Mouse (Mus musculus): ENCODE results near the gene Pym1. TPM values are rescaled to one million over a fixed set of nuclear protein-coding genes. Genes with fewer than 3 reads are reported as not detected.
A peak's percentile ranks its signal among the peaks of the same experiment; 100 is the strongest.

Gene Pym1
- polyA plus RNA-seq, 1 experiment = 31.7 TPM

DNA sequence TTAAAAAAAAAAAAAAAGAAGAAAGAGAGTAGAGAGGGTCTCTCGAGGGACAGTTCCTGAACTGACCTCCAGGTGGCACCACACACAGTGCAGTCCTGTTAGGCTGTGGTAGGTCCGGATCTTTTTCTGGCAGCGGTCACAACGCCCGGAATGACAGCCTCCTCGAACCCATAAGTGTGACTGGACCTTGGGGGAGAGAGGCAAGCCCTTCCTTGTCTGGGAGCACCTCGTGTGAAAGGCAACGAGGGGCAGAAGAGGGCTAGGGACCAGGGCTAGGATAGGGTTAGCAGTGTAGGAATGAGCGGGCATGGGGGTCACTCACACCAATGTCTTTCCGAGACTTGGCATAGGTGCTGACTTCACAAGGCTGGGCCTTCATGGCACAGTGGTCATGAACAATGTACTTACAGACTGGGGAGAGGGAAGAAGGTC, 16.7 kb upstream of the Pym1 start:
- Histone ChIP-seq H3K4me3 (ENCODE audit: extremely low read depth, insufficient read depth, insufficient read length) (no peak overlapping the region), H3K4me1 (ENCODE audit: control insufficient read depth, insufficient read depth, insufficient read length) (peaks cover 2% of the 10 kb centered on the region; the same call in 1 of the 2 replicates), H3K27ac (ENCODE audit: insufficient read depth, low read length) (no peak overlapping the region), H3K36me3 (ENCODE audit: control insufficient read depth, insufficient read depth, low read length) (peaks cover 52% of the 10 kb centered on the region), H3K27me3 (ENCODE audit: control insufficient read depth, insufficient read depth, low read length) (no peaks in the 10 kb centered on the region)
- TF ChIP-seq POLR2A (IDR thresholded peaks at IDR 0.05; ENCODE audit: low read depth, low read length) (no peak), CTCF (IDR thresholded peaks at IDR 0.05; ENCODE audit: extremely low read depth, insufficient read depth, insufficient read length, insufficient replicate concordance) (peak; percentile 81; the same call in 1 of the 2 replicates)
- DNase-seq (ENCODE audit: low read depth in 1 of 2, low spot score in 2 of 2) = peak in 1 of 2 experiments; percentile 72
- WGBS = 26% methylated on average over 10 of the region's 10 CpGs

DNA sequence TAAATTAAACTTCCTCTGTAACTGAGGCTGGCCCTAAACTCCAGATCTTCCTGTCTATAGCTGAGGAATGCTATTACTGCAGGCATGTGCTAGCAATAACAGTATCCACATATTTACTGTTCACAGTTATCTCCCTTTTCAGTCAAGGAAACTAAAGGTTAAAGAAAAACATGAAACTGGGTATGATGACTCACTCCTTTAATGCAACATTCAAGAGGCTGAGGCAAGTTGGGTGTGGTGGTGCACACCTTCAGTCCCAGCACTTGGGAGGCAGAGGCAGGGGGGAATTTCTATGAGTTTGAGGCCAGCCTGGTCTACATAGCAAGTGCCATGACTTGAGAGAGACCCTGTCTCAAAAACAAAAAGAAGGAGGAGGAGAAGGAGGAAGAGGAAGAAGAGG, 15.7 kb upstream of the Pym1 start:
- DNase-seq (ENCODE audit: low read depth in 1 of 2, low spot score in 2 of 2) = no peak
- H3K4me1 ChIP-seq (ENCODE audit: control insufficient read depth, insufficient read depth, insufficient read length) = peaks cover 2% of the 10 kb centered on the region; the same call in 1 of the 2 replicates
- no peak overlapping the region for H3K27ac ChIP-seq (ENCODE audit: insufficient read depth, low read length)
- peaks cover 59% of the 10 kb centered on the region for H3K36me3 ChIP-seq (ENCODE audit: control insufficient read depth, insufficient read depth, low read length)
- no peaks in the 10 kb centered on the region for H3K27me3 ChIP-seq (ENCODE audit: control insufficient read depth, insufficient read depth, low read length)
- TF ChIP-seq POLR2A (IDR thresholded peaks at IDR 0.05; ENCODE audit: low read depth, low read length) (no peak), CTCF (IDR thresholded peaks at IDR 0.05; ENCODE audit: extremely low read depth, insufficient read depth, insufficient read length, insufficient replicate concordance) (no peak)
- no peak overlapping the region for H3K4me3 ChIP-seq (ENCODE audit: extremely low read depth, insufficient read depth, insufficient read length)

DNA sequence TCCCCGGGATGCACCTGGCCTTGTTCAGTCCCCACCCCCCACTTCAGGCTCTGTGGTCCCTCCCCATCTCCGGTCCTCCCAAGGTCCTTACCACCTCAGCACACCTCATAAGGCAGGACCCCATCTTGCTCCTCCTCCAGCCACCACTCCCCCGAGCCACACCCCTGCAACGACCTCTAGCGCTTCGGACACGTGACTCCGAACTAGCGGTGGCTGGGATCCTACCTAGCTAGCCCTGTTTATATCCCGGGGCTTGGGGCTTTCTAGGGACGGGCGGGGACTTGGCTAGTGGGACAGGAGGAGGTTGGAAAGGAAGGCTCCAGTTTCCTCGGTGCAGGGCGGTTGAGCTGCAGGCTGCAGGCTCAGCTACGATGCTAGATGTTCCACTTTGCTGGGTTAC, 10.3 kb upstream of the Pym1 start:
- TF ChIP-seq POLR2A (IDR thresholded peaks at IDR 0.05; ENCODE audit: low read depth, low read length) (no peak), CTCF (IDR thresholded peaks at IDR 0.05; ENCODE audit: extremely low read depth, insufficient read depth, insufficient read length, insufficient replicate concordance) (no peak)
- WGBS = 67% methylated on average over 15 of the region's 15 CpGs
- Histone ChIP-seq H3K4me3 (ENCODE audit: extremely low read depth, insufficient read depth, insufficient read length) (no peak overlapping the region), H3K27ac (ENCODE audit: insufficient read depth, low read length) (no peak overlapping the region), H3K27me3 (ENCODE audit: control insufficient read depth, insufficient read depth, low read length) (no peaks in the 10 kb centered on the region), H3K4me1 (ENCODE audit: control insufficient read depth, insufficient read depth, insufficient read length) (peaks cover 2% of the 10 kb centered on the region; the same call in 1 of the 2 replicates), H3K36me3 (ENCODE audit: control insufficient read depth, insufficient read depth, low read length) (peaks cover 38% of the 10 kb centered on the region)
- no peak for DNase-seq (ENCODE audit: low read depth in 1 of 2, low spot score in 2 of 2)

DNA sequence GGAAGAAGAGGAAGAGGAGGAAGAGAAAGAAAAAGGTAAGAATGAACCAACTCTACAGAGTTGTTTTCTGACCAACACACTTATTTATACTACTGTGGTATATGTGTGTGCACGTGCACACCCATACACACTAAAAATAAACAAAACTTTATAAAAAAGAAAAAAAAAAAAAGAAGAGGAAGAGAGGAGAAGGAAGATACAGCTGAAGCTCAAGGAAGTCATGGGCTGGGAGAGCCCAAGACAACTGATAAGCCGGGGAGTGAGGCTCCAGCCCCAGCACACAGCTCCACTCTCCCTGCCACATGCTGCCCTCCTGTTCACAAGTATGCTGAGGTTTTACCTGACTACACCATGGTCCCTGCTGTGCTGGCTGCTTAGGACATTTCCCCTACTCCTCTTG, 7.4 kb upstream of the Pym1 start:
- WGBS = 52% methylated on average over 2 of the region's 2 CpGs
- no peak for DNase-seq (ENCODE audit: low read depth in 1 of 2, low spot score in 2 of 2)
- no peak overlapping the region for H3K27ac ChIP-seq (ENCODE audit: insufficient read depth, low read length)

DNA sequence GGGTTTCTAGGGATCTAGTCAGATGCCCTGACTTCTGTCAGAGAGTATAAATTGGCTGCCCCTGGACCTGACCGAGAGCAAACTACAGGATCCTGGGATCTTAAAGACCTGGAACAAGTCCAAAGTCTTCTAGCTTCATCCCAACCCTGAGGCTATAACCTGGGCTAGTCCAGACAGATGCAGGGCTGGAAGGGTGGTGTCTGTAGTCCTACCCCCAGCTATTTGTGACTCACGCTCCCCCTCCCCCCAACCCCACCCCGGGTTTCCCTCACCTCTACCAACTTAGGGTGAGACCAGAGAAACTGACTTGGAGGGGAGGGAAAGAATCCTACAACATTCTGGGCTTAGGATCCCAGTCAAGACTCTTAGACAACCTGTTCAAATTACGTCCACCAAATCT, 5.1 kb upstream of the Pym1 start:
- no peak for DNase-seq (ENCODE audit: low read depth in 1 of 2, low spot score in 2 of 2)
- peak overlapping the region; percentile 40; the same call in 1 of the 2 replicates for H3K27ac ChIP-seq (ENCODE audit: insufficient read depth, low read length)
- TF ChIP-seq CTCF (IDR thresholded peaks at IDR 0.05; ENCODE audit: extremely low read depth, insufficient read depth, insufficient read length, insufficient replicate concordance) (no peak), POLR2A (IDR thresholded peaks at IDR 0.05; ENCODE audit: low read depth, low read length) (no peak)
- peak overlapping the region; percentile 97 for H3K4me3 ChIP-seq (ENCODE audit: extremely low read depth, insufficient read depth, insufficient read length)
- H3K27me3 ChIP-seq (ENCODE audit: control insufficient read depth, insufficient read depth, low read length) = no peaks in the 10 kb centered on the region
- WGBS = 39% methylated on average over 4 of the region's 4 CpGs
- H3K4me1 ChIP-seq (ENCODE audit: control insufficient read depth, insufficient read depth, insufficient read length) = peaks cover 5% of the 10 kb centered on the region; the same call in 1 of the 2 replicates
- peaks cover 6% of the 10 kb centered on the region for H3K36me3 ChIP-seq (ENCODE audit: control insufficient read depth, insufficient read depth, low read length)

More for the DNA sequence above, 7.4 kb upstream of the Pym1 start:
- Histone ChIP-seq H3K27me3 (ENCODE audit: control insufficient read depth, insufficient read depth, low read length) (no peaks in the 10 kb centered on the region), H3K4me1 (ENCODE audit: control insufficient read depth, insufficient read depth, insufficient read length) (peaks cover 2% of the 10 kb centered on the region; the same call in 1 of the 2 replicates), H3K4me3 (ENCODE audit: extremely low read depth, insufficient read depth, insufficient read length) (no peak overlapping the region), H3K36me3 (ENCODE audit: control insufficient read depth, insufficient read depth, low read length) (peaks cover 22% of the 10 kb centered on the region)
- TF ChIP-seq POLR2A (IDR thresholded peaks at IDR 0.05; ENCODE audit: low read depth, low read length) (no peak), CTCF (IDR thresholded peaks at IDR 0.05; ENCODE audit: extremely low read depth, insufficient read depth, insufficient read length, insufficient replicate concordance) (no peak)

DNA sequence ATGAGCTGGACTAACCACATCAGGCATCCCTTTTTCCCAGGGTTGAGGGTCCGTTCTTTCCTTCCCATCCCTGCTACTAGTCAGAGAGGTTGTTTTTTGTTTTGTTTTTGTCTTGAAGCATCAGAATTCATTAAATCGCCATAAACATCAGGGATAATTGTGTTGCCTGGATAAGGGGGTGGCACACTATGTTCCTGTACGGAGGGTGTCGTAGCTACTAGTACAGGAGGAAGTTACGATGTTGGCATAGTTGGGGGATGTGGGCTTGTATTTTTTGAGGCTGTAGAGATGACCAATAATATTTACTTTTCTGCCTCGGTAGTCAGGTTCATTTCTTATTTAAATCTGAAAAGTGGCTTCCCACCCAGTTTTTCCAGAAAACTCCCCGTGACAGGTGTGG, 4.5 kb upstream of the Pym1 start:
- peaks cover 4% of the 10 kb centered on the region for H3K36me3 ChIP-seq (ENCODE audit: control insufficient read depth, insufficient read depth, low read length)
- no peak for TF ChIP-seq CTCF (IDR thresholded peaks at IDR 0.05; ENCODE audit: extremely low read depth, insufficient read depth, insufficient read length, insufficient replicate concordance)
- no peak for TF ChIP-seq POLR2A (IDR thresholded peaks at IDR 0.05; ENCODE audit: low read depth, low read length)
- peak overlapping the region; percentile 97 for H3K27ac ChIP-seq (ENCODE audit: insufficient read depth, low read length)
- H3K4me3 ChIP-seq (ENCODE audit: extremely low read depth, insufficient read depth, insufficient read length) = peak overlapping the region; percentile 97
- WGBS = 1% methylated on average over 7 of the region's 7 CpGs
- H3K27me3 ChIP-seq (ENCODE audit: control insufficient read depth, insufficient read depth, low read length) = no peaks in the 10 kb centered on the region
- DNase-seq (ENCODE audit: low read depth in 1 of 2, low spot score in 2 of 2) = no peak
- peaks cover 5% of the 10 kb centered on the region; the same call in 1 of the 2 replicates for H3K4me1 ChIP-seq (ENCODE audit: control insufficient read depth, insufficient read depth, insufficient read length)

DNA sequence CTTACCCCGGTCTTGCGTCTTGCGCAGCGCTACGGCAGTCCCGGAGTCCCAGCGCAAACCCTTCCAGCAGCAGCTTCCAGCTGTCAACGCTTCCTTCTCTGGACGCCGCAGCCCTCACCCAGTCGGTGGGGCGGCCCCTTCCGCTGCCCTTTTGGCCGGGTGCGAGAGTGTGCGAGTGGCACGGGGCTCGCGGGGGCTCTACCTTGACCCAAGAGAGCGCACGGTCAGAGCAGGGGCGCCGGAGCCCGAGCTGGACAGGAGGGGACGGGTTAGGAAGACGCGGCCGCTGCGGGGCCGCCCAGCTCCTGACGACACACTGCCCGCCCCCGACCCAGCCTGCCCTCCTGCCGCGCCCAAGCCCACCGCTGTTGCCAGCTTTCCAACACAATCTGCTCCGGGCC, 3.9 kb upstream of the Pym1 start:
- Histone ChIP-seq H3K4me1 (ENCODE audit: control insufficient read depth, insufficient read depth, insufficient read length) (peaks cover 5% of the 10 kb centered on the region; the same call in 1 of the 2 replicates), H3K4me3 (ENCODE audit: extremely low read depth, insufficient read depth, insufficient read length) (peak overlapping the region; percentile 97), H3K27me3 (ENCODE audit: control insufficient read depth, insufficient read depth, low read length) (no peaks in the 10 kb centered on the region), H3K27ac (ENCODE audit: insufficient read depth, low read length) (peak overlapping the region; percentile 97), H3K36me3 (ENCODE audit: control insufficient read depth, insufficient read depth, low read length) (peaks cover 3% of the 10 kb centered on the region)
- no peak for TF ChIP-seq POLR2A (IDR thresholded peaks at IDR 0.05; ENCODE audit: low read depth, low read length)
- TF ChIP-seq CTCF (IDR thresholded peaks at IDR 0.05; ENCODE audit: extremely low read depth, insufficient read depth, insufficient read length, insufficient replicate concordance) = no peak
- peak in 1 of 2 experiments; percentile 54 for DNase-seq (ENCODE audit: low read depth in 1 of 2, low spot score in 2 of 2)
- WGBS = under 1% methylated on average over 36 of the region's 37 CpGs

Data from spleen, adult 2 months (tissue).